Mouse (Mus musculus) testis, adult 2 months (tissue): Measurements from ENCODE around the gene Vamp8.

Experiments
- CTCF ChIP-seq: fragments of 200-500 bp; IDR thresholded peaks from 2 replicates; pipeline ENCODE4 v1.5.1; 2012; ENCODE audit warnings: low read depth, mild to moderate bottlenecking, inconsistent platforms, low read length, moderate library complexity; ENCODE audit not compliant: control insufficient read depth, insufficient read depth, insufficient replicate concordance
- POLR2A ChIP-seq: fragments of 200-500 bp; IDR thresholded peaks from 2 replicates; pipeline ENCODE4 v1.6.1; 2012; ENCODE audit warnings: low read depth, mild to moderate bottlenecking, inconsistent platforms, low read length, moderate library complexity; ENCODE audit not compliant: control insufficient read depth

GRCm38 (mm10) chr6:72380131-72380770 is 10.3 kb downstream of the Vamp8 start, which contains the start of gene Vamp5:
- TF ChIP-seq POLR2A, result no peak; the same call in 1 of the 2 replicates
- TF ChIP-seq CTCF, result no peak
